Comparison of ENCODE assay signal across 10 mouse cellular contexts in genomic region chr5:120301672-120302071, GRCm38 (mm10).
DNase-seq lines count a peak whose midpoint lies in the region; ATAC-seq lines count a peak whose summit lies in the region.
"Had no signal": no experiment of that assay in that cellular context is flagged by ENCODE, and none has a peak within 500 bp of the region (broad histone marks: within the 10 kb centered on the region; RNA-seq: fewer than 3 reads in every experiment).

No protein-coding gene starts in this region.

- DNase-seq in heart, adult 8-10 months (ENCODE audit: low spot score), result no peak
- DNase-seq in embryo, embryonic 10.5 days (ENCODE audit: low spot score), result peak; percentile 51
- no peak for DNase-seq in hindbrain, embryonic 14.5 days (ENCODE audit: low spot score)
- no peak for DNase-seq in layer of hippocampus, postnatal 14 days (ENCODE audit: low spot score in 2 of 2)
- no peak for DNase-seq in adrenal gland, postnatal 36 days
- DNase-seq in kidney, adult 18-20 months, result no peak
- DNase-seq: adrenal gland, adult 8-10 months; lung, postnatal 10 days had no signal

- peak overlapping the region; percentile 23; the same call in 1 of the 2 replicates for H3K4me3 ChIP-seq in heart, embryonic 16.5 days (ENCODE audit: low read length)
- peak overlapping the region; percentile 31 for H3K4me3 ChIP-seq in hindbrain, embryonic 14.5 days (replicated peaks; ENCODE audit: low read length)
- H3K4me3 ChIP-seq in midbrain, embryonic 16.5 days (ENCODE audit: low read depth, low read length), result peak overlapping the region; percentile 39

- ATAC-seq in heart, embryonic 16.5 days (replicated peaks; ENCODE audit: extremely low read depth, insufficient read depth, low FRiP score), result no peak
- ATAC-seq in hindbrain, embryonic 14.5 days (ENCODE audit: low FRiP score), result no peak; the same call in 1 of the 2 replicates
- ATAC-seq in midbrain, embryonic 16.5 days, result peak; percentile 37

- H3K4me2 ChIP-seq in heart, embryonic 16.5 days (ENCODE audit: low read depth, low read length), result peak overlapping the region; percentile 39
- H3K4me2 ChIP-seq in hindbrain, embryonic 14.5 days (replicated peaks), result peak overlapping the region; percentile 56
- peak overlapping the region; percentile 83 for H3K4me2 ChIP-seq in midbrain, embryonic 16.5 days (ENCODE audit: low read length)

- no peaks in the 10 kb centered on the region for H3K9me3 ChIP-seq in heart, embryonic 16.5 days (replicated peaks; ENCODE audit: control insufficient read depth, low read length)
- no peaks in the 10 kb centered on the region for H3K9me3 ChIP-seq in hindbrain, embryonic 14.5 days (ENCODE audit: control insufficient read depth, low read length)
- H3K9me3 ChIP-seq in midbrain, embryonic 16.5 days (replicated peaks; ENCODE audit: control insufficient read depth, low read length, poor library complexity, severe bottlenecking), result no peaks in the 10 kb centered on the region

- H3K27ac ChIP-seq in heart, embryonic 16.5 days (ENCODE audit: low read length), result no peak overlapping the region
- H3K27ac ChIP-seq in hindbrain, embryonic 14.5 days, result peak overlapping the region; percentile 62
- H3K27ac ChIP-seq in midbrain, embryonic 16.5 days (ENCODE audit: low read length), result peak overlapping the region; percentile 67

- no peak overlapping the region for H3K9ac ChIP-seq in heart, embryonic 16.5 days (ENCODE audit: low read length)
- peak overlapping the region; percentile 63 for H3K9ac ChIP-seq in hindbrain, embryonic 14.5 days
- peak overlapping the region; percentile 77 for H3K9ac ChIP-seq in midbrain, embryonic 16.5 days (ENCODE audit: low read depth, low read length)

- WGBS in heart, embryonic 16.5 days, result under 1% methylated on average over 16 of the region's 16 CpGs
- WGBS in hindbrain, embryonic 14.5 days, result 2% methylated on average over 13 of the region's 16 CpGs
- 5% methylated on average over 14 of the region's 16 CpGs for WGBS in midbrain, embryonic 16.5 days

- H3K27me3 ChIP-seq in heart, embryonic 16.5 days (ENCODE audit: control insufficient read depth, insufficient read depth, low read length), result peaks cover 80% of the 10 kb centered on the region
- peaks cover 34% of the 10 kb centered on the region for H3K27me3 ChIP-seq in hindbrain, embryonic 14.5 days (ENCODE audit: control insufficient read depth, insufficient read depth, low read length)
- H3K27me3 ChIP-seq in midbrain, embryonic 16.5 days (ENCODE audit: control insufficient read depth, insufficient read depth, low read depth, low read length), result peaks cover 3% of the 10 kb centered on the region; the same call in 1 of the 2 replicates

- no peaks in the 10 kb centered on the region for H3K4me1 ChIP-seq in heart, embryonic 16.5 days (ENCODE audit: control insufficient read depth, insufficient read depth, low read length)
- H3K4me1 ChIP-seq in hindbrain, embryonic 14.5 days (replicated peaks; ENCODE audit: control insufficient read depth, insufficient read depth, low read length), result peaks cover 27% of the 10 kb centered on the region
- H3K4me1 ChIP-seq in midbrain, embryonic 16.5 days (ENCODE audit: control insufficient read depth, insufficient read depth, low read length), result peaks cover 25% of the 10 kb centered on the region

- H3K36me3 ChIP-seq in heart, embryonic 16.5 days (ENCODE audit: control insufficient read depth, insufficient read depth), result no peaks in the 10 kb centered on the region
- H3K36me3 ChIP-seq in hindbrain, embryonic 14.5 days (replicated peaks; ENCODE audit: control insufficient read depth, insufficient read depth), result no peaks in the 10 kb centered on the region
- no peaks in the 10 kb centered on the region for H3K36me3 ChIP-seq in midbrain, embryonic 16.5 days (ENCODE audit: control insufficient read depth, insufficient read depth, low read length)
